Mouse (Mus musculus) megakaryocyte, embryonic 14.5 days (primary cell): ENCODE measurements around the gene Lmna.

Source experiments
- FLI1 ChIP-seq: IDR thresholded peaks from 2 replicates; pipeline ENCODE4 v1.6.1; 2012; ENCODE audit warnings: low read length, inconsistent platforms, mixed read lengths
- GATA1 ChIP-seq: IDR thresholded peaks from 3 replicates; pipeline ENCODE4 v1.6.1; 2012; ENCODE audit warnings: mixed read lengths, low read length, inconsistent platforms, borderline replicate concordance

GRCm38 (mm10) chr3:88531348-88532298 lies 21.9 kb upstream of the Lmna start:
- TF ChIP-seq FLI1 (no peak), GATA1 (no peak)
